Mouse (Mus musculus) liver, postnatal 0 days (tissue): ENCODE data around the gene Hist2h2ab.
"Not testable (repeated sequence)": the region's sequence is repeated elsewhere in the genome, so short reads cannot be mapped to it uniquely, and the experiment has no call there.

Experiments used
- CTCF ChIP-seq: sonication (generic); IDR thresholded peaks from 2 replicates; pipeline ENCODE4 v1.5.1; 2016; ENCODE audit warnings: antibody characterized with exemption, low read depth
- EP300 ChIP-seq: IDR thresholded peaks from 2 replicates; pipeline ENCODE4 v1.6.1; 2016; ENCODE audit warnings: antibody characterized with exemption, low read depth, mild to moderate bottlenecking

DNA sequence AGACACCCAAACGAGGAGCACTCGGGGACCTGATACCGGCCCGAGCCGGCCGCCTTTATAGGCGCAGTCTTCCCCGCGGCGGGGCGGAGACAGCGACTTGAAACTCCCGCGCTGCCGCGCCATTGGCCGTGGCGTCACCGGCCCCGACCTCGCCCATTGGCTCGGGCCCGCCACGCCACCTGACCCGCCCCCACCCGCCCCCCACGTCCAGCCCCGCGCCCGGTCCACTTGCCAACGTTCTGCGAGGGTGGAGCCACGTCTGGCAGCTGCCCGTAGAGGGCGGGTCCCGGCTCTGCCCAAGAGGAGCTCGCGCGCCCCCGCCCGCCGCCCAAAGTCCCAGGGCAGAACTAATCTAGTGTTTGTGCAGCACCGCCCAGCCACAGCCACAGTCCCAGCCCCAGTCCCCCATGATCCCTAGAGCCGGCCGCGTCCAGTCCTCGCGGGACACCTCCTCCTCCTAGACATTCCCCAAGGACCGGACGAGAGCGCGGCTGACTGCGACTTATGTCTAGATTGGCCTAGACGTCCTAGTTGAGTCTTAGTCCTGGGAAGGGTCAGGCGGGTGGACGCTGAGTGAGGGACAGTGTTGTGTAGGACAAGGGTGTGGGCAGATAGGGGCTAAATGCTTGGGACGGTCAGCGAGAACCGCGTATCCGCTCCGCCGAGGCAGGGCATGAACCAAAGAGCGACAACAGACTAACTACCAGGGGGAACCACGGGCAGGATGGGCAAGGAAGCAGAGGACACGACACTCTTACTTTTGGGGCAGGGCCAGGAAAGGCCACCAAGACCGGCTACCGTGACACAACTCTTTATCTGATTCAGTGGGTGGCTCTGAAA lies 19.5 kb downstream of the Hist2h2ab start, which contains the start of gene Hist2h3c2:
- not testable (repeated sequence) for TF ChIP-seq CTCF, EP300
